Comparison of ENCODE assay signal across 23 mouse cellular contexts in the genomic region with DNA sequence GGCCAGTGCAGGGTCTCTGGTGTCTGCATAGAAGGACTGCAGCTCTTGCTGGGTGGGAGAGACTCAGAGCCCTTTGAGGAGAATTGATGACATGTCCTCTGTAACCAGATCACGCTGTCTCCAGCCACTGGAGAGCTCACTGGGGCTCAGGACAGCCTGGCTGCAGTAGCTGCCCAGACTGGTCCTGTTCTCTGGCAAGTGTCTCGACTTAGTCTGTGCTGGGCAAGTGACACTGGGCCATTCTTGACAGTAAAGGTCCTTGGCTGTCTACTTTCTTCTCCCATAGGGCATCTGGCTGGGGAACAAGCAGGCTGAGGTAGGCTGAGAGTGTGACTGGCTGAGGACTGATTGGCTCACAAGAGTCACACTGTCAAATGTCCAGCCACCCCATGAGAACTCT. TPM values are rescaled to one million over a fixed set of nuclear protein-coding genes. Genes with fewer than 3 reads are reported as not detected.
"Had no signal": no experiment of that assay in that cellular context is flagged by ENCODE, and none has a peak within 500 bp of the region (broad histone marks: within the 10 kb centered on the region; RNA-seq: fewer than 3 reads in every experiment).

No protein-coding gene starts in this region.

- H3K4me3 ChIP-seq: heart, embryonic 13.5 days; heart, embryonic 15.5 days; hindbrain, embryonic 13.5 days; hindbrain, embryonic 15.5 days; intestine, embryonic 15.5 days; kidney, embryonic 15.5 days; limb, embryonic 12.5 days; liver, embryonic 13.5 days; liver, embryonic 15.5 days had no signal

- H3K27ac ChIP-seq: heart, embryonic 13.5 days; heart, embryonic 15.5 days; hindbrain, embryonic 13.5 days; hindbrain, embryonic 15.5 days; intestine, embryonic 15.5 days; kidney, embryonic 15.5 days; kidney, postnatal 0 days; limb, embryonic 12.5 days; liver, embryonic 13.5 days; liver, embryonic 15.5 days had no signal

- DNase-seq: heart, postnatal 4 days; kidney, adult 11 months; kidney, adult 2 months; kidney, adult 9 months; kidney, postnatal 14 days; kidney, postnatal 36 days; layer of hippocampus, adult 9-11 months; layer of hippocampus, postnatal 36 days; left cerebral cortex, postnatal 4 days; liver; liver, embryonic 13.5 days; liver, postnatal 0 days had no signal

- H3K27me3 ChIP-seq: heart, embryonic 13.5 days; heart, embryonic 15.5 days; hindbrain, embryonic 13.5 days; hindbrain, embryonic 15.5 days; intestine, embryonic 15.5 days; liver, embryonic 13.5 days; liver, embryonic 15.5 days had no signal

- H3K36me3 ChIP-seq: intestine, embryonic 15.5 days had no signal

- H3K9me3 ChIP-seq: heart, embryonic 13.5 days; heart, embryonic 15.5 days; hindbrain, embryonic 13.5 days; hindbrain, embryonic 15.5 days; intestine, embryonic 15.5 days; kidney, embryonic 15.5 days; limb, embryonic 12.5 days; liver, embryonic 13.5 days; liver, embryonic 15.5 days had no signal

RNA-seq across cellular contexts. Expression of gene Alx4, which starts 57.2 kb away (rescaled TPM):
- total RNA-seq: granulocyte monocyte progenitor cell, adult 5-6 weeks had no signal
- polyA plus RNA-seq: heart, postnatal 0 days; liver, postnatal 0 days had no signal
